Mouse (Mus musculus) ES-Bruce4 (cell line): ENCODE results near the gene Mypn.

ENCODE experiments used
- CTCF ChIP-seq: IDR thresholded peaks from one replicate; pipeline ENCODE4 v1.8.1; 2011; ENCODE audit warnings: low read depth, low read length
- POLR2A ChIP-seq: IDR thresholded peaks from one replicate; pipeline ENCODE4 v1.8.1; 2011; ENCODE audit warnings: low read length; ENCODE audit not compliant: insufficient read depth

DNA sequence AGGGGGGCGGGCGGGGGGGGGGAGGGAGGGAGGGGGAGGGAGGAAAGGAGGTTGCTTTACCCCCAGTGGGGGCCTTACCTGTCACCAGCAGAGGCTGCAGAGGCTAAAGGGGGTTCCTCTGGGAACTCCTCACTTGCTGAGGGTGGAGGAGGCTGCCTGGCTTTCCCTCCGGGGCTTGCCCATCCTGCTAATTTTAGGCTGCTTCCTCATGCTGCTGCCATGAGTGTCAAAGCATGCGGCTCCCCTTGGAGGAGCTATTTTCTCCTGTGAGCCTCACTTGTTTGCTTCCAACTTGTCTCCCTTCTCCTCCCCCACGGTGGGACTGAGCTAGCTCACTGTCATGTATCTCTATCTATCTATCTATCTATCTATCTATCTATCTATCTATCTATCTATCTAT lies 27.1 kb upstream of the Mypn start:
- TF ChIP-seq CTCF (no peak), POLR2A (no peak)
